Mouse (Mus musculus) fibroblast of lung, adult 2 months (primary cell): ENCODE measurements around the gene Ptpn3.
A peak's percentile ranks its signal among the peaks of the same experiment; 100 is the strongest.

Source experiments
- DNase-seq: peaks from one replicate; pipeline ENCODE4 v3.0.0-alpha.2; 2011; ENCODE audit warnings: low read depth

The Ptpn3 gene

GRCm38 (mm10) chr4:57168277-57168676, 133.4 kb downstream of the Ptpn3 start:
- no peak for DNase-seq

- peak; percentile 78 for DNase-seq
Observed at GRCm38 (mm10) chr4:57166922-57167870, 134.4 kb downstream of the Ptpn3 start.

- DNase-seq: no peak
Observed at GRCm38 (mm10) chr4:57165654-57166053, 136.0 kb downstream of the Ptpn3 start.

- DNase-seq: no peak
Observed at GRCm38 (mm10) chr4:57164578-57165210, 136.9 kb downstream of the Ptpn3 start.

GRCm38 (mm10) chr4:57162789-57163722, 138.6 kb downstream of the Ptpn3 start:
- no peak for DNase-seq

GRCm38 (mm10) chr4:57160571-57160970, 141.1 kb downstream of the Ptpn3 start:
- no peak for DNase-seq

- DNase-seq: no peak
Observed at GRCm38 (mm10) chr4:57156549-57157169, 145.0 kb downstream of the Ptpn3 start.

- DNase-seq: no peak
Observed at GRCm38 (mm10) chr4:57153838-57154237, 147.8 kb downstream of the Ptpn3 start.

GRCm38 (mm10) chr4:57153068-57153835, 148.4 kb downstream of the Ptpn3 start:
- DNase-seq: no peak

GRCm38 (mm10) chr4:57148182-57148581, 153.5 kb downstream of the Ptpn3 start:
- DNase-seq: no peak

GRCm38 (mm10) chr4:57143026-57143937, 158.4 kb downstream of the Ptpn3 start, which contains the start of gene Epb41l4b:
TSS of gene Epb41l4b (minus strand) at chr4:57143437.
- DNase-seq: no peak

- DNase-seq: no peak
Observed at GRCm38 (mm10) chr4:57142374-57143025, 159.1 kb downstream of the Ptpn3 start.

- no peak for DNase-seq
Observed at GRCm38 (mm10) chr4:57141908-57142361, 159.7 kb downstream of the Ptpn3 start.

GRCm38 (mm10) chr4:57140992-57141717, 160.5 kb downstream of the Ptpn3 start:
- no peak for DNase-seq
